Mouse (Mus musculus): Measurements from ENCODE around the gene AI593442. TPM values are rescaled to one million over a fixed set of nuclear protein-coding genes. Genes with fewer than 3 reads are reported as not detected.

The AI593442 gene
- 96.6 and 99.1 TPM in 2 replicates for polyA plus RNA-seq (2015; fragmentation: Nextera tagmentation; extraction: Ambion mirVana)

GRCm38 (mm10) chr9:52679362-52679947 lies at the start of gene AI593442:
Gene AI593442, minus strand, starts transcription at chr9:52679780.

